Mouse (Mus musculus) urinary bladder, postnatal 10 days (tissue): Measurements from ENCODE around the gene Nox4.

Experiments used
- DNase-seq: peaks from one replicate; pipeline ENCODE4 v3.0.0; 2022; ENCODE audit warnings: low spot score

Nox4 gene

DNA sequence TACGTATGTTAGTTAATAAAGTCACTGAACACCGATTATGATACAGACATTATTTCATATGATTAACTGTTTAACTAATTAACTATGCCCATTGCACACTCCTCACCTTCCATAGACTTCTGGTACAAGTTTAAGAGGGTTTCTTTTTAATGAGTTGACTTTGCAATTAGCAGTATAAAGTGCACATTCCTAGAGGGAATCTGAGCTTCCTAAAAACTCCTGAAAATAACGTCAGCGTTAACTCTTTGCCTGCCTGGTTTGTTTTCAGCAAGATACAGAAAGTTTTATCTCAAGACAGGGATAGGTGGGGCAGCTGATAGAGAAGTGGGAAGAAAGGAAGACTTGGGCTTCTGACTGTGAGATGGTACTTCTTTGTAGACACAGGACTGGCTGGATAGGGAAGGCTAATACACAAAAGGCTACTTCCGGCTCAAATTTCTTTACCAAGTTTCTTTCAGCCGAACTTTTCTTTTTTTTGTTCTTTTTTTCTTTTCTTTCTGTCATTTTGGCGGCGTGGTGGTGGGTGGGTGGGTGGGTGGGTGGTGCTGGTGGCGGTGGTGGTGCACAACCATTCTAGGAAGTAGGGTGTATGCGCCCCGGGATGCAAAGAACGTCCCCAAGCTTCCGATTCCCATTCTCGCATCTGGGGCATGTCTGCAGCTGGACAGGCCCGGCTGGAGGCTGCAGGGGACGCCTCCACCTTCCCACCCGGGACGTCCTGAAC, at the start of gene Nox4:
TSS of gene Nox4 (plus strand) at position 241 of the 724 bp plus-strand sequence.
- no peak for DNase-seq

DNA sequence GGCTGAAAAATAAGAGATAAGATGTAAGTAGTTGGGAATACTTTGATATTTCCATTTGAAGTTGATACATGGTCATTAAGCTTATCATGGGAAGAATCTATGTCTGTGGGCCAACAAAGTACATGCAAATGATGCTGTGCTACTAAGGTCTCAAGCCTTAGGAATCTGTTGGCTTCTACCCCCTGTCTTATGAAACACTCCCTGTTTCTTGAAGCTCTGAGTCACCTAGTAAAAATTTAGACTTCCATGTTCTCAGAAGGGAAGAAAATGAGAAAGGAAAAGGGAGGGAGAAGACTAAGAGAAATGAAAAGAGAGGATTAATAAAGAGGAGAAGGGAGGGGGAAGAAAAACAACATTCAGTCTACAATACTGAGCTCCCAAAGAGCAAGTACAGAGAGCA, 41.1 kb upstream of the Nox4 start:
- DNase-seq, result no peak

DNA sequence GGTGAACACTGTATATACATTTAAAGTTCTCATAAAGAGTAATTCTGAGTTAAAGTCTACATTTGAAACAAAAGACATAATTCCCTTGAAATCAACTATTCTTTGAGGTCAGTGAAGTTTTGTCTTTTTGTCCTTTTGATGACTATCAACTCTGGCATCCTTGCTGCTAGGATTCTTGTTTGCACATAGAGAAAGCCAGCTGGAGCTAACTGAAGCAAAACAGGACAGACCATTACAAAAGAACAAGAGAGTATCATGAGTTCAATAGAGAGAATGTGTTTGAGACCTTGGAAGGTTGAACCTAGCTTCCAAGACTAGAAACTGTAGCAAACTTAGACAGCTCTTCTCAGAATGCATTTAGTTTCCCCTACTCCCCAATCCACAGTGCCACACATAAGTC, 24.2 kb upstream of the Nox4 start:
- DNase-seq, result no peak

DNA sequence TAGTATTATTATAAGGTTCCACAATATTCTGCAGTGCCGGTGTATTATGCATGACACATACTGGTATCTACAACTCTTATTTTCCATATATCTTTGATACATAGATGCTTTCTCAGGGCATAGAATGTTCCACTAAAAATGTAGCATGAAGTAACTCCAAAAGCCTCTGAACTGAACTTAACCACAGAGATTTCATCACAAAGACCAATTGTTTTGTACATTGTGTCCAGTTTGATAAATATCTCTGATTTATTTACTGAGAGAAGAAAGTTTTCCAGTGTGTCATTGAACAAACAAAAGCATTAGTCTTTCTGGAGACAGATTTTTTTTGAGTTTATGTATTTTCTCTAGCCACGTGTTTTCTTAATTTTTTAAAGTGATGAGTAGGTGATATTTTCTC, 23.1 kb upstream of the Nox4 start:
- DNase-seq, result no peak

DNA sequence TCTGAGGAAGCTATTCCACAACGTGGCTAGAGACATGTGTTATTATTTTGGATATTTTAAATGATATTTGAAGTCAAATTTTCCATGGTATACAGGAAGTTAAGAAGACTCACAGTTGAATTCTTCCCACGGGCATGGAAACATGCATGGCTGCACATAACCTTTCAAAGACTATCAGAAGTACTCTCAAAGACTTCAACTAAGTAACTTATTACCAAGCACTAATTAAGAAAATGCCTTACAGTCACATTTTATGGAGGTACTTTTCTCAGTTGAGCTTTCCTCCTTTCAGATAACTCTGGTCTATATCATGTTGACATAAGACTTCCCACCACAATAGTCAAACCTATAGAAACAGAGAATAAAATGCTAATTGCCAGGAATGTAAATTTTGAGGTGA, 20.3 kb upstream of the Nox4 start:
- no peak for DNase-seq

DNA sequence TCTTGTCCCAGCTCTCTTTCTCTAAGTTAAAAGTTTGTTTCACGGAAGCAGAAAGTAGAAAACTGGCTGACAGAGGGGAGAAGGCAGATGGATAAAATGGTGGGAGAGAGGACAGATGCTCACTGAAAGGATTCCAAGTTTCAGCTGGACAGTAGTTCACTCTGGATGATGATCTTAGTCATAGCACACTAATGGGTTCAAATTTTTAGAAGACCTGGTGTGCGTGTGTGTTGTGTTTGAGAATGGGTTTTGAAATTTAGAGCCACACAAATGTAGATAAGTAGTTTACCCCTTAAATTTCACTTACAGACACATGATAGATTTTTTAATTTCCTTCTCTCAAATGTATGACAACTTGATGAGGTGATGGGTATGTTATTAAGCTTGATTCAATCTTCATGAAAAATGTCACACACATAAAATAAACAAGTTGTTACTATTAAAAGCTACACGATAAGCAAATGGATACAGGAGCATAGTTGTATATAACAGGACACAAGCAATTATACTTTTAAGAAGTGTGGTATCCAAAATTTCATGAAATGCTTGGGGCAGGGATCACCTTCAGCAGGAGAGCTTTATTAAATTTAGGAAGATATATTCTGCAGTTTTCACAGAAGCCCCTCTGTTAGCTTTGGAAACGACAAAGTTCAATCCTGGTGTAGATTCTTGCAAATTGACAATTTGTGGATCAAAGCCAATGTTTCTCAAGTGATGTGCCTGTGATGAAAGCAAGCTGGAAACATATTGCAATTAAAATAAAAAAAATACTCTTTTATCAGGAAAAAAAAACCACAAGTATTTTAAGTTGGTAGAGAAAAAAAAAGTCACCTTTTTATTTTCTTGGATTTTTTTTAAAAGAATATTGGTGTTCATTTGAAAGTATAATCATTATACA, 18.6 kb upstream of the Nox4 start:
- DNase-seq, result no peak

DNA sequence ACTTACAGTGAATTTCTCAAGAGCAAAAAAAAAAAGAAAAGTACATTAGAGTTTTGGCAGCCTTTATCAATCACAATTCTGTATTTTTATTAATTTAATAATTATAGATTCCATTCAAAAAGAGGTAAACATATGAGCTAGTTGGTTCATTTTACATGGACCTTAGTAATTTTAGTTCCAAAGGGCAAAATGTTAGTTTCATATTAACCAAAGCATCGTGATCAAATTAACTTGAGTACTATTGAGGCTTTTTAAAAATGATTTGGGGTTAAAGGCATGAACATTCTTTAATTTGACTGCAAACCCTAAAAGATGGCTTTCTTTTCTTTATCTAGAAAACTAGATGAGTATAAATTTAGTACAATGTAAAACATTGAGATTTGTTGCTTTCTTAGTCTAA, 16.4 kb upstream of the Nox4 start:
- no peak for DNase-seq

DNA sequence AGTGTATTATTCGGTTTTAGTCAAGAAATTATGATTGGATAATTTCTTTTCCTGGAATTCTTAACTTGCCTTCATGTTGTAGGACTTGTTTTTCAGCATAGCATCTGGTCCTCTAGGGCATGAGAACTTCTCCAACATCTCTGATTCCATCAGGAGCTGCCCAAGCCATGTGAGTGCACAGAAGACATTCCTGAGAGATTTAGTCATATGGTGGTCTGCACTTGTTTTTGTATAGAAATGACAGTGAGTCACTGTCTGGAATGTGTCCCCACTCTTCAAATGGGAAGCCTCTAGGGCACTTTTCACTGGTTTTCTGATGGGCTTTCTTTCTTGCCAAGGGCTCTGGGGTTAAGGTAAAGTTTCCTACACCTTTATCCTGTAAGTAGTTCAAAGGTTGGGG, 4.8 kb upstream of the Nox4 start:
- DNase-seq, result no peak

DNA sequence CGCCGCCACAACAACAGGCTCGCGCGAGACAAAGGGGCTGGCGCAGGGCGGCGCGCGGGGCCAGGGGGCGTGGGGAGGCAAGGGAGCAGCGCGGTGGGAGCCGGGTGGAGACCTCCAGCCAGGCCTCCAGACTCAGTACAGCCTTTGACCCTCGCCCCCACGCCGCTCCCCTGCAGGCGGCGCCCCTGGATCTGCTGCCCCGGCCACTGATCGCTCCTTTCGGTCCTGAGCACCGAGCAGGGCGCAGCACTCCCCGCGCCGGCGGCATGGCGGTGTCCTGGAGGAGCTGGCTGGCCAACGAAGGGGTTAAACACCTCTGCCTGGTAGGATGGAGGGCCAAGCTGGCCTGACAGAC, 661 bp downstream of the Nox4 start:
- DNase-seq, result no peak

DNA sequence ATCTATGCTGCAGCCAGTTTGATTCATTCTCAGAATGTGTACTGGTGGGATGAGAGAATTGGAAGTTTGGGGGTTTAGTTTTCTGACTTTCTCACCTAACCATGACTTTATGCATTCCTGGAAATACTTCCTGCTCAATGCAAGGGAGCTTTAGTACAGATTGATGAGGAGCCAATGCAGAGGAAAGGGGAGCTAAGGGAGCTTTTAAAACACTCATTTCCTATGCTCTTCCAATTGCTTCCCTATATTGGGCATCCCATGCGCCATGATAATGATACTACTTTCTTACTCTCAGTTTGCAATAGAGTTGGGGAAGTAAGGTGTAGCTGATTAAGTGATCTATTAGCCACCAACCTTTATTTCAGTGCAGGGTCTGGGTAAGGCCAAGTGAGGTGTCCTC, 1.0 kb downstream of the Nox4 start:
- DNase-seq, result no peak

DNA sequence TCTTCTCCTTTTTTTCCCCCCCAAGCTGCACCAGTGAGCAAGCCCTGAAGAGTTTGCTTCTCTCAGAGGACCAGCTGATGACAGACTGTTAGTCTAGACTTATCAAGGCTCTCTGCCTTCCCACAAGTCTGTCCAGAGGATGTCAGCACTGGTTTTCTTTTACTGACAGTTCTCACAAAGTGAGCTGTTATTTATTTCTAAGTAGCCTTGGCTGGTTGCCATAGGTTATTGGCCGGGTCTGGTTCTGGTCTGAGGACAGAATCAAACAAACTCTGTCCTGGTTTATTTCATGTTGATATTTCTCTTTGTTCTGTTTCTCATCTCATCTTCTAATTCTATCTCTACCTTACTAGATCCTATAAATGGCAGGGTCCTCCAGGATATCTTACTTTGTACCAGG, 2.0 kb downstream of the Nox4 start:
- DNase-seq, result no peak

DNA sequence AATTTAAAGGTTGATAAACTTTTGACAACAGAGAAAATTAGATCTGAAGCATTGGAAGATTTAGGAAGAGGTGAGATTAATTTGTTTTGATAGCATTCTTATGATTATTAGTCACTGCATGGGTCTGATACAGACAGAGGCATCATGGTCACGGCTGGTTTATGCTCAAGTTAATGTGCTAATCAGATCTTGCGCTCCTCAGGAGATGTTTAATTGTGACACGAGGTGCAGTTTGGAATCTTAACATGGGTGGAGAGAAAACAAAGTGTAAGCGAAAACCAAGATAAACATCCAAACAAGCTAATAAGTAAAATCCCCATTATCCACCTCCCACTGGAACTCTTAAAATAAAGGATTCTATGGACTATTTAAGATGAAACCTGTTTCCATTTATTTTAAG, 6.2 kb downstream of the Nox4 start:
- DNase-seq, result no peak

DNA sequence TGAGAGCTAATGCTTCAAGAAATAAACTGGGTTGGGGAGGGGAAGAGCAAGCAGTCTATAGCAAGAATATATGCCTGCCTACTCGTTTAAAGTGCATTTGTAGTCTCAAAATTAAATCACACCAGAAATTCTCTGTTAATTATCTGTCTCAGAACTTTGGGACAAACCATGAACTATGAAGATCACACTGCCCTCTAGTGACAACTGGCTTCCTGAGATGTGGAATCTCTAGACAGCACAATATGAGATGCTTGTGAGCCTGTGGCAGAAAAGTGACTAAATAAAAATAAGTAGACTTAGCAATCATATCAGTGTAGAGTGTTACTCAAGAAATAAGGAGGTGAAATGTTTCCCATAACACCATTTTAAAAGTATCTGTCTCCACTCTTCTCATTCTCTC, 31.3 kb downstream of the Nox4 start:
- DNase-seq, result no peak

DNA sequence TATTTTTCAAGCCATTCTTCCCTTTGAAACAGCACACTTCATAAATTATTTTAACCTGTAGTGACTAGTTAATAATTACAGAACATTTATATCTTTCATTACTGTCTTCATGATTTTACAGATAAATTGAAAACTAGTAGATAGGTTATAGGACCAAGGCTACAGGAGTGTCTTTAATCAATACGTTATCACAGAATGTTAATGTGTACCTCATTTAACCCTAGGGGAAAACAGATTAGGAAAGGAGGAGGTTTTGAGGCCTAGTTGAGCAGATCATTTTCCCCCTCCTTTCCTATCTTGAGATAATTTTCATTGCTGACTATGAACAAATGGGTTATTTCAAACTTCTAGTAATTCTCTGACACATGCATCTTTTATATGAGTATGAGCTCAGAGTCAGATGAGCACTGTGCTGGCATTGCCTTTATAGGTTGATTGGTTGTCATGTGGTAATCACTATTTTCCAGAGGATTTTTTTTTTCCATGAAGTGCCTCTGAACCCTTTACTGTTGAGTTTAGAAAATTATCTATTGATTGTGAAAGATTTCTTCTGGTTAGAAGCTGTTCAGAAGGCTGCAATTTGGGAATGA, 57.9 kb downstream of the Nox4 start:
- DNase-seq, result no peak

DNA sequence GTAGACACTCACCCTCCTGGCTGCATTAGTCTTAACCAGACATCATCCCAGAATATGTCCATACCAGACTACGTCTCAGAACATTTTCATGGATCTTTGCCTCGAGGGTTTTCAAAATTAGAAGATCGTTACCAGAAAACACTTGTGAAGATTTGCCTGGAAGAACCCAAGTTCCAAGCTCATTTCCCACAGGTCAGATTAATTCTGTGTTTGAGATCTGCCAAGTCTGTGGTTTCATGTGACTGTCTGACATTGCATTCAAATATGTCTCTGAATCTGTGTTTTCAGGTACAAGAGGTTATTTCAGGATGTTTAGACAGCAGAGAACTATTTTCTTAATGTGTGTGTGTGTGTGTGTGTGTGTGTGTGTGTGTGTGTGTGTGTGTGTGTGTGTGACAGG, 75.7 kb downstream of the Nox4 start:
- no peak for DNase-seq

DNA sequence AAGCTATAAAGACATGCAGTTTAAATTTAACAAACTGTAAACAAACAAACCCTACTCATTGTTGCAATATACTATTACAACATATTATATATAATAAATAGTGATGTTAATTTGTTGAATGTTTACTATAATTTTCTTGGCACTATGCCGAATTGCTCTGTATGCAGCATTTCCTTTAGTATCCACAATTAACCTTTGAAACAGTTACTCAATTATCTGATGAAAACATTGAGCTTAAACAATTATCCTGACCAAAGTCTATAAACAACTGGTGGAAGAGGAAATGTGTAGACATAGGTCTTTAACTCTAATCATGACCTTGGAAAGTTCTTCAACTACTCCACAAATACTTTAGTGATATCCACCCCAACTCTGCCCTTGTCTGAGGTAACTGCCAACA, 76.2 kb downstream of the Nox4 start:
- DNase-seq, result no peak

DNA sequence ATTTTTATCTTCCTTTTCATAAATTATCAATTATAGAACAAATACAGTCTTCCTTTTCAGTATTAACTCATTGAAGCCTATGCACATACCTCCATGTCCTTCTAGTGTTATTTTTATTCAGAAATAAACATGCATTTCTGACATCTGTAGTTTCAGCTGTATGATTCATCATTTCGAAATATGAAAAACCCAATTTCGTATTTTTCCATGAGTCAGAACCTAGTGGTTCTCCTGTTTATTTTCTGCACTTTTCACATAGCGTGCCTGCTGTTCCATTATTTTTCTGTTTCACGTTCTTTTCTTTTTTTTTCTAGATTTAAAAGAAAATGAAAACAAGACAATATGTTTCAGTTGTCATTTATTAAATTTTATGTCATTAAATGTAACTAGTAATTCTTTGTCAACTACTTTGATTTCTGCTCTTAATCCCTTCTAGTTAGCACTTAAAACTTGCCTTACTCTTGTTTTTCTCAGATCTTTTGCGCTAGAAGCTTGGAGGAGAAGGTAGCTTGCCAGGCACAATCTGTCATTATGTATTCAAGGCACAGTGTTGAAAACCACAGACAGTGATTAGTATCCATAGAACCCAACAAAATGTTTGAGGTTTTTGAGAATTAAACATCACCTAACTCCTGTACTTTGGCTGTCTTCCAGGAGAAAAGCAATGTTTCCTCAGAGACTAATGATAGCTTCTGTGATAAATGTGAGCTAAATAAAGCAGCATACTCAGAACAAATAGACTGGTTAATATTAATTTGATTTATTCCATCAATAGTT, 85.1 kb downstream of the Nox4 start:
- DNase-seq, result no peak

DNA sequence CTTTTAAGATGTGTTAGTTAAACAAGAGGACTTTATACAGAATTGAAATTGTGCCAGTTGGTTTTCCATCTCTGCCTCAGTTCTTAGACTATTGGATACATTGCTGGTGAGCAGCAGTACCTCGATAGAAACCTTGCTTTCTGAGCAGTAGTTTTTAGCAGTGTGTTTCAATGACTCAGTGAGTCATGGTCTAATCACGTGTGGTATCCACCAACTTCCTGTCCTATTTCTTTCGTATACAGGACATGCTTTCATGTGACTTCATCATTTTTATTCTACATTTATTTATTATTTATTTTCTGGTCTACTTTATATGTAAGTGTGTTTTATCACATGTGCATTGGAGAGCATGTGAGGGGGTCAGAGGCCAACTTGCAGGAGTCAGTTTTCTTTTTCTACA, 99.7 kb downstream of the Nox4 start:
- DNase-seq, result no peak

DNA sequence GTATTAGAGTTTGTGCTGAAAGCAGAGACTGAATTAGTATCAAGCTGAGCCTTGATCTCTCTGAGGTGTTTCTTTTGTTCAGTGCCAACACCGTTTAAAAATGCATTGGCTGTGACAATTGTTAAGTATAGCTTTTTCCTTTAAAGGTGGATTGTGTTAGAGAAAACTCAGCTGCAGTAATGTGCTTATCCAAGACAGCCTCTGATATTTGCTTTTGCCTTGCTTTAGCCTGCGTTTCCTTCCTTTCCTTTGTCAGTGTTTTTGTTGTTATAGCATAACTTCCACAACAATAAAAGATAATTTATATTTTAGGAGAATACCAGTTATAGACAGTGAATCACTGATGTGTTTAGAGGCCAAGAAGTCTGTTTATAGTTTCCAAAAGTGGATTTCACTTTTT, 106.9 kb downstream of the Nox4 start:
- no peak for DNase-seq

DNA sequence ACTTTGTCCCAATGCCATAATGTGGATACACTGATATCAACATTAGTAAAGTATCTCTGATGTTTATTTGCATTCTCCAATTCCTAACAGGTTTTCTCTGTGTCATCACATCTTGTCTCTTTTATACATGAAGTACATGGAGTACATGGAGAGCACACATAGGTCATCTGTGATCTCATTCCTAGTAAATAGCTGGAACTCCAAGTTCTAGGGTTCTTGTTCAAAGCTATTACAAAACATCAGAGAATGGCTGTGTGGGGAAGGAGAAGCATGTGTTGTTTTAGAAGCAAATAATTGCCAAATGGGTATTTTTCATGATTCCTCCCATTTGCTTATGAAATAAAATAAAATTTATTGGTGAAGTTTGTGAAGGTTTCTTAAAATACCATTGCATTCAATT, 121.9 kb downstream of the Nox4 start:
- no peak for DNase-seq

DNA sequence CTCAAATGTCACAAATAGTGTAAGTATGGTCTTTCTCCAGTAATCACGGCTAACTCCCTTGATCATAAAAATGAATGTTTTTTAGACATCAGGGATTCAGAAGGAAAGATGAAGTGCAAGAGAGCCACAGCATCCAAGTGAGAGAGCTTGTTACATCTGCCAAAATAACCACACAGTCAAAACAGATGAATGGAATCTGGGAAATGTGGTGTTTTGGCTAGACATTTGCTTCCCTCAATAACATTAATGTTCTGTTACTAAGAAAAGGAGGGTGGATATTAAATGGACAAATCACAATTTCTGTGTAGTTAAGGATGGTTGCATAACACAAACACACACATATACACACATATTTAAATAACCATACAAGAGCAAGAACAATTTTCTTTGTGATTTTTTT, 123.2 kb downstream of the Nox4 start:
- DNase-seq, result no peak

DNA sequence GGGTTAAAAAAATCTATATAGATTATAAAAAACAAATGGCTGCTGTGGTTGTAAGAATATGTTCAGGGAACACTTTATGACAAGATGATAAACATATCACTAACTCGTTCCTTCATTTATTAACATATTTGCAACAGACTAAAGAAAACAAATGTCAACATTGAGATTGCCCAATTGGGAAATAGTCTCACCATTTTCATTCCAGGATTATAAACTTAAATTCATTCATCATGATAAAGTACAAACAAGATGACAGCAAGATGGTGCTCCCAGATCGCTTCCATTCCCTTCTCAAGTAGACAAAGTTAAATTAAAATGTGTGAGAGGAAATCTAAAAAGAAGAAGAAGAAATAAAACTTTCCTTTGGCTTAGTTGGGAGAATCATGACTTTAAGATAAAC, 124.9 kb downstream of the Nox4 start:
- DNase-seq, result no peak

DNA sequence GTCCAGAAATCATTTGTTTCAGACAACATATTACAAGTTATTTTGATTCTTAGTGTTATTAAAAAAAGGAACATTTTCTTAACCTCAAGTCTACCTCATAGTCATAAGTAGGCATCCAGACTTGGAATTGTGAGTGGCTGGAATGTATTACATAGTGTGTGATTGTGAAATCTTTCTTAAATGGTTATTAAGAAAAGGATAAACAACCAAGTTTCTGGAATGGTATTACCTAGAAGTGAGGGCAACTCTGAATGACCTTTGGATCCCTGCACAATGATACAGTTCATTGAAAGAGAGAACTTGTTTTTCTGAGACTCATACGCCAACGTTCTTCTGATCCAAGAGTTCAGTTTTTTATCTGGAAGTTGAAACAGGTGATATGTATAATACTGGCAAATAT, 125.4 kb downstream of the Nox4 start:
- DNase-seq, result no peak
